Comparison of ENCODE assay signal across 10 mouse cellular contexts in genomic region chr11:53469294-53469967, GRCm38 (mm10). TPM values are rescaled to one million over a fixed set of nuclear protein-coding genes. Genes with fewer than 3 reads are reported as not detected.
A peak's percentile ranks its signal among the peaks of the same experiment; 100 is the strongest.
DNase-seq lines count a peak whose midpoint lies in the region; ATAC-seq and TF ChIP-seq lines count a peak whose summit lies in the region.
"Had no signal": no experiment of that assay in that cellular context is flagged by ENCODE, and none has a peak within 500 bp of the region (broad histone marks: within the 10 kb centered on the region; RNA-seq: fewer than 3 reads in every experiment).

No protein-coding gene starts in this region.

- H3K4me2 ChIP-seq in heart, embryonic 16.5 days (ENCODE audit: low read depth, low read length): peak overlapping the region; percentile 51
- peak overlapping the region; percentile 44; the same call in 1 of the 2 replicates for H3K4me2 ChIP-seq in intestine, embryonic 16.5 days (ENCODE audit: low read depth, low read length)
- peak overlapping the region; percentile 49 for H3K4me2 ChIP-seq in stomach, embryonic 16.5 days (ENCODE audit: low read depth, low read length)

- 0 out of 2 replicates have a peak, but pooled peaks have one; percentile 6 for ATAC-seq in heart, embryonic 16.5 days (replicated peaks; ENCODE audit: extremely low read depth, insufficient read depth, low FRiP score)
- 0 out of 2 replicates have a peak, but pooled peaks have one; percentile 10 for ATAC-seq in intestine, embryonic 16.5 days
- ATAC-seq in stomach, embryonic 16.5 days (ENCODE audit: insufficient read depth, low FRiP score): no peak

- 0 out of 2 replicates have a peak overlapping the region, but pooled peaks have one; percentile 13 for H3K4me3 ChIP-seq in heart, embryonic 16.5 days (ENCODE audit: low read length)
- H3K4me3 ChIP-seq in testis, adult 2 months (ENCODE audit: control insufficient read depth, low read depth, low read length): peak overlapping the region; percentile 83
- 0 out of 2 replicates have a peak overlapping the region, but pooled peaks have one; percentile 22 for H3K4me3 ChIP-seq in intestine, embryonic 16.5 days (ENCODE audit: low read length)
- H3K4me3 ChIP-seq in stomach, embryonic 16.5 days (replicated peaks; ENCODE audit: low read length): no peak overlapping the region

- H3K36me3 ChIP-seq in heart, embryonic 16.5 days (ENCODE audit: control insufficient read depth, insufficient read depth): no peaks in the 10 kb centered on the region
- no peaks in the 10 kb centered on the region for H3K36me3 ChIP-seq in testis, adult 2 months (ENCODE audit: control insufficient read depth, insufficient read depth, low read length)
- H3K36me3 ChIP-seq in intestine, embryonic 16.5 days (ENCODE audit: control insufficient read depth, insufficient read depth, low read length): no peaks in the 10 kb centered on the region
- H3K36me3 ChIP-seq in stomach, embryonic 16.5 days (ENCODE audit: control insufficient read depth, insufficient read depth, low read length): no peaks in the 10 kb centered on the region
- H3K36me3 ChIP-seq: G1E had no signal

- TF ChIP-seq CTCF in testis, adult 2 months (IDR thresholded peaks at IDR 0.05; ENCODE audit: control insufficient read depth, insufficient read depth, insufficient replicate concordance, low read depth, low read length): no peak

- no peak for DNase-seq in heart, adult 11 months
- DNase-seq in testis, postnatal 10 days (ENCODE audit: low spot score): no peak
- no peak for DNase-seq in spleen, postnatal 36 days (ENCODE audit: low spot score in 2 of 2)
- DNase-seq in lung, postnatal 36 days: no peak

- H3K9ac ChIP-seq in heart, embryonic 16.5 days (ENCODE audit: low read length): no peak overlapping the region
- H3K9ac ChIP-seq in intestine, embryonic 16.5 days (ENCODE audit: low read depth, low read length): no peak overlapping the region
- H3K9ac ChIP-seq in stomach, embryonic 16.5 days (ENCODE audit: low read length): no peak overlapping the region

- H3K4me1 ChIP-seq in heart, embryonic 16.5 days (ENCODE audit: control insufficient read depth, insufficient read depth, low read length): peaks cover 15% of the 10 kb centered on the region; the same call in 1 of the 2 replicates
- H3K4me1 ChIP-seq in testis, adult 2 months (ENCODE audit: control insufficient read depth, insufficient read depth, low read length): peaks cover 14% of the 10 kb centered on the region
- peaks cover 9% of the 10 kb centered on the region for H3K4me1 ChIP-seq in intestine, embryonic 16.5 days (ENCODE audit: control insufficient read depth, insufficient read depth, low read length)
- H3K4me1 ChIP-seq in stomach, embryonic 16.5 days (ENCODE audit: control insufficient read depth, insufficient read depth, low read length): peaks cover 17% of the 10 kb centered on the region

- peaks cover 2% of the 10 kb centered on the region; the same call in 1 of the 2 replicates for H3K9me3 ChIP-seq in heart, embryonic 16.5 days (replicated peaks; ENCODE audit: control insufficient read depth, low read length)
- no peaks in the 10 kb centered on the region for H3K9me3 ChIP-seq in intestine, embryonic 16.5 days (ENCODE audit: control insufficient read depth, low read length)
- H3K9me3 ChIP-seq in stomach, embryonic 16.5 days (replicated peaks; ENCODE audit: control insufficient read depth, low read length): no peaks in the 10 kb centered on the region
- H3K9me3 ChIP-seq: G1E had no signal

- H3K27me3 ChIP-seq in heart, embryonic 16.5 days (ENCODE audit: control insufficient read depth, insufficient read depth, low read length): peaks cover 50% of the 10 kb centered on the region
- H3K27me3 ChIP-seq in testis, adult 2 months (ENCODE audit: control insufficient read depth, insufficient read depth, low read length): no peaks in the 10 kb centered on the region
- H3K27me3 ChIP-seq in intestine, embryonic 16.5 days (replicated peaks; ENCODE audit: control insufficient read depth, insufficient read depth, low read length): peaks cover 34% of the 10 kb centered on the region
- peaks cover 42% of the 10 kb centered on the region for H3K27me3 ChIP-seq in stomach, embryonic 16.5 days (ENCODE audit: control insufficient read depth, insufficient read depth, low read length)

- H3K27ac ChIP-seq in heart, embryonic 16.5 days (ENCODE audit: low read length): no peak overlapping the region
- H3K27ac ChIP-seq in testis, adult 2 months (ENCODE audit: control insufficient read depth, insufficient read depth, low read depth, low read length): no peak overlapping the region
- H3K27ac ChIP-seq in intestine, embryonic 16.5 days (ENCODE audit: low read length): no peak overlapping the region
- H3K27ac ChIP-seq in stomach, embryonic 16.5 days (ENCODE audit: low read length): no peak overlapping the region

- 35% methylated on average over 16 of the region's 16 CpGs for WGBS in heart, embryonic 16.5 days
- WGBS in intestine, embryonic 16.5 days: 43% methylated on average over 16 of the region's 16 CpGs
- WGBS in stomach, embryonic 16.5 days: 41% methylated on average over 16 of the region's 16 CpGs

- TF ChIP-seq POLR2A in testis, adult 2 months (IDR thresholded peaks at IDR 0.05; ENCODE audit: control insufficient read depth, low read depth, low read length): no peak

RNA-seq across cellular contexts. Expression of gene Gm9837, which starts 0.8 kb away (rescaled TPM):
- polyA plus RNA-seq in heart, embryonic 16.5 days (2015; fragmentation: Nextera tagmentation; extraction: Ambion mirVana): not detected in 2 replicates
- 11.1 and 13.4 TPM in 2 replicates for polyA plus RNA-seq in testis, adult 2 months (2012; rRNA removed)
- polyA plus RNA-seq in intestine, embryonic 16.5 days (2015; fragmentation: Nextera tagmentation; extraction: Ambion mirVana): not detected in 2 replicates
- not detected in 2 replicates for polyA plus RNA-seq in stomach, embryonic 16.5 days (2015; fragmentation: Nextera tagmentation; extraction: Ambion mirVana)
- polyA plus RNA-seq: G1E; liver, adult 2 months had no signal

RNA-seq across cellular contexts. Expression of gene Gm9945, which starts 10.5 kb away (rescaled TPM):
- not detected in 2 replicates for polyA plus RNA-seq in heart, embryonic 16.5 days (2015; fragmentation: Nextera tagmentation; extraction: Ambion mirVana)
- not detected in 2 replicates for polyA plus RNA-seq in testis, adult 2 months (2012; rRNA removed)
- not detected in 2 replicates for polyA plus RNA-seq in intestine, embryonic 16.5 days (2015; fragmentation: Nextera tagmentation; extraction: Ambion mirVana)
- not detected in 2 replicates for polyA plus RNA-seq in stomach, embryonic 16.5 days (2015; fragmentation: Nextera tagmentation; extraction: Ambion mirVana)
- polyA plus RNA-seq: liver, adult 2 months had no signal

RNA-seq across cellular contexts. Expression of gene Sowaha, which starts 10.6 kb away (rescaled TPM):
- polyA plus RNA-seq in heart, embryonic 16.5 days (2015; fragmentation: Nextera tagmentation; extraction: Ambion mirVana): 0.17 and 0.18 TPM in 2 replicates
- 0.10 and 0.13 TPM in 2 replicates for polyA plus RNA-seq in testis, adult 2 months (2012; rRNA removed)
- polyA plus RNA-seq in intestine, embryonic 16.5 days (2015; fragmentation: Nextera tagmentation; extraction: Ambion mirVana): 0.31 and 0.32 TPM in 2 replicates
- 0.46 and 0.58 TPM in 2 replicates for polyA plus RNA-seq in stomach, embryonic 16.5 days (2015; fragmentation: Nextera tagmentation; extraction: Ambion mirVana)
- polyA plus RNA-seq: liver, adult 2 months had no signal

RNA-seq across cellular contexts. Expression of gene Shroom1, which starts 12.4 kb away (rescaled TPM):
- polyA plus RNA-seq in heart, embryonic 16.5 days (2015; fragmentation: Nextera tagmentation; extraction: Ambion mirVana): 1.3 and 1.8 TPM in 2 replicates
- 0.41 and 1.1 TPM in 2 replicates for polyA plus RNA-seq in testis, adult 2 months (2012; rRNA removed)
- 1.3 and 1.4 TPM in 2 replicates for polyA plus RNA-seq in intestine, embryonic 16.5 days (2015; fragmentation: Nextera tagmentation; extraction: Ambion mirVana)
- 1.8 TPM in 2 replicates for polyA plus RNA-seq in stomach, embryonic 16.5 days (2015; fragmentation: Nextera tagmentation; extraction: Ambion mirVana)
- polyA plus RNA-seq: G1E had no signal

RNA-seq across cellular contexts. Expression of gene Gm10447, which starts 12.5 kb away (rescaled TPM):
- polyA plus RNA-seq in heart, embryonic 16.5 days (2015; fragmentation: Nextera tagmentation; extraction: Ambion mirVana): 0.06 and 0.09 TPM in 2 replicates
- 0.05 and 0.11 TPM in 2 replicates for polyA plus RNA-seq in testis, adult 2 months (2012; rRNA removed)
- 0.06 and 0.07 TPM in 2 replicates for polyA plus RNA-seq in intestine, embryonic 16.5 days (2015; fragmentation: Nextera tagmentation; extraction: Ambion mirVana)
- polyA plus RNA-seq in stomach, embryonic 16.5 days (2015; fragmentation: Nextera tagmentation; extraction: Ambion mirVana): 0.10 TPM in 2 replicates
- polyA plus RNA-seq: G1E had no signal

Comparison
In these comparisons a context has a peak if more than half of its experiments do, and no peak if none do; other contexts are left out.
1. RNA of gene Gm9837, which starts 0.8 kb away (polyA plus RNA-seq): 11.1 to 13.4 TPM in testis, adult 2 months; not detected in heart, embryonic 16.5 days, not detected in intestine, embryonic 16.5 days and not detected in stomach, embryonic 16.5 days; every median in the first group is over 10 times any median in the second.
2. Peak in every context shown above with its lines, with median percentiles within 50 percentile points of each other: H3K4me2 ChIP-seq.